Mouse (Mus musculus) forebrain, embryonic 13.5 days (tissue): ENCODE results near the gene Sco2. TPM values are rescaled to one million over a fixed set of nuclear protein-coding genes. Genes with fewer than 3 reads are reported as not detected.

Experiments used
- ATAC-seq: fragments of 200-750 bp; cut with Nextera tagmentation; 2 replicates; pipeline ENCODE4 v1.8.0; 2017
- H3K27ac ChIP-seq: fragments of 300-500 bp; sonication (generic); 2 replicates; pipeline ENCODE4 v1.5.1; 2015; ENCODE audit warnings: inconsistent platforms, mild to moderate bottlenecking, moderate library complexity
- H3K27me3 ChIP-seq: fragments of 300-500 bp; sonication (generic); 2 replicates; pipeline ENCODE4 v1.6.1; 2015; ENCODE audit warnings: mild to moderate bottlenecking, inconsistent platforms
- H3K36me3 ChIP-seq: fragments of 300-500 bp; sonication (generic); 2 replicates; pipeline ENCODE4 v1.6.1; 2015; ENCODE audit warnings: mild to moderate bottlenecking, inconsistent platforms; ENCODE audit not compliant: poor library complexity, severe bottlenecking
- H3K4me1 ChIP-seq: fragments of 300-500 bp; sonication (generic); 2 replicates; pipeline ENCODE4 v1.6.1; 2015; ENCODE audit warnings: inconsistent platforms
- H3K4me2 ChIP-seq: fragments of 300-500 bp; sonication (generic); 2 replicates; pipeline ENCODE4 v1.6.1; 2015; ENCODE audit warnings: inconsistent platforms, mild to moderate bottlenecking, moderate library complexity
- H3K4me3 ChIP-seq: fragments of 300-500 bp; sonication (generic); 2 replicates; pipeline ENCODE4 v1.5.1; 2015; ENCODE audit warnings: mild to moderate bottlenecking, inconsistent platforms
- H3K9ac ChIP-seq: fragments of 300-500 bp; sonication (generic); 2 replicates; pipeline ENCODE4 v1.6.1; 2015; ENCODE audit warnings: mild to moderate bottlenecking, inconsistent platforms
- H3K9me3 ChIP-seq: fragments of 300-500 bp; sonication (generic); replicated peaks from 2 replicates; pipeline ENCODE4 v1.6.1; 2016; ENCODE audit warnings: inconsistent platforms
- whole genome bisulfite sequencing: fragments of 180-500 bp; shearing (Covaris S2); methylation state at CpG from one replicate; pipeline ENCODE4 v1.1.7; 2015; 5-methylcytosine and 5-hydroxymethylcytosine counted together
- polyA plus RNA-seq: library from polyadenylated mRNA; unstranded; fragments of >200 nt; fragmentation: Nextera tagmentation; extraction: Ambion mirVana; gene quantifications from 2 replicates; pipeline ENCODE4 v1.2.1, GENCODE M21; 2015

Gene Sco2
- polyA plus RNA-seq, 1 experiment from 2014 or later, result 4.0 TPM

- Histone ChIP-seq H3K9me3 (no peaks in the 10 kb centered on the region), H3K36me3 (no peaks in the 10 kb centered on the region), H3K9ac (no peak within 1 kb of the TSS), H3K4me2 (no peak within 1 kb of the TSS), H3K27ac (no peak within 1 kb of the TSS), H3K4me1 (peaks cover under 1% of the 10 kb centered on the region), H3K27me3 (peaks cover 32% of the 10 kb centered on the region), H3K4me3 (no peak within 1 kb of the TSS)
- WGBS, result 94% methylated on average over 7 of the region's 7 CpGs
- no peak for ATAC-seq
Measured at GRCm38 (mm10) chr15:89384617-89385016, 11.0 kb upstream of the Sco2 start, which contains the start of gene Klhdc7b. Klhdc7b (plus strand) TSS chr15:89384917.

GRCm38 (mm10) chr15:89379429-89379828, 5.8 kb upstream of the Sco2 start:
- H3K4me2 ChIP-seq, result peak overlapping the region; percentile 65
- no peak overlapping the region for H3K9ac ChIP-seq
- H3K36me3 ChIP-seq, result no peaks in the 10 kb centered on the region
- peaks cover 16% of the 10 kb centered on the region for H3K4me1 ChIP-seq
- H3K27me3 ChIP-seq, result peaks cover 67% of the 10 kb centered on the region
- ATAC-seq, result no peak
- H3K9me3 ChIP-seq, result no peaks in the 10 kb centered on the region
- H3K4me3 ChIP-seq, result peak overlapping the region; percentile 38
- 9% methylated on average over 10 of the region's 10 CpGs for WGBS
- H3K27ac ChIP-seq, result no peak overlapping the region

- WGBS, result under 1% methylated on average over 33 of the region's 33 CpGs
- peak within 1 kb of the TSS; percentile 65 for H3K4me2 ChIP-seq
- H3K9ac ChIP-seq, result peak within 1 kb of the TSS; percentile 55
- no peak for ATAC-seq
- peaks cover 20% of the 10 kb centered on the region for H3K4me1 ChIP-seq
- peaks cover 64% of the 10 kb centered on the region for H3K27me3 ChIP-seq
- H3K9me3 ChIP-seq, result no peaks in the 10 kb centered on the region
- H3K27ac ChIP-seq, result no peak within 1 kb of the TSS
- no peaks in the 10 kb centered on the region for H3K36me3 ChIP-seq
- peak within 1 kb of the TSS; percentile 38 for H3K4me3 ChIP-seq
Measured at GRCm38 (mm10) chr15:89378831-89379401, 5.3 kb upstream of the Sco2 start, which contains the start of gene Odf3b. Odf3b (minus strand) TSS chr15:89379282.

GRCm38 (mm10) chr15:89377938-89378828, 4.5 kb upstream of the Sco2 start:
- ATAC-seq, result no peak
- H3K9me3 ChIP-seq, result no peaks in the 10 kb centered on the region
- H3K4me1 ChIP-seq, result peaks cover 22% of the 10 kb centered on the region
- H3K27ac ChIP-seq, result no peak overlapping the region
- 14% methylated on average over 43 of the region's 46 CpGs for WGBS
- peaks cover 64% of the 10 kb centered on the region for H3K27me3 ChIP-seq
- peak overlapping the region; percentile 55 for H3K9ac ChIP-seq
- H3K4me2 ChIP-seq, result peak overlapping the region; percentile 65
- H3K36me3 ChIP-seq, result no peaks in the 10 kb centered on the region
- peak overlapping the region; percentile 38 for H3K4me3 ChIP-seq

GRCm38 (mm10) chr15:89377362-89377761, 3.7 kb upstream of the Sco2 start:
- Histone ChIP-seq H3K4me2 (peak overlapping the region; percentile 14; the same call in 1 of the 2 replicates), H3K27ac (no peak overlapping the region), H3K4me1 (peaks cover 31% of the 10 kb centered on the region), H3K36me3 (peaks cover 5% of the 10 kb centered on the region), H3K27me3 (peaks cover 60% of the 10 kb centered on the region), H3K9me3 (no peaks in the 10 kb centered on the region), H3K4me3 (no peak overlapping the region), H3K9ac (no peak overlapping the region)
- no peak for ATAC-seq
- 8% methylated on average over 18 of the region's 18 CpGs for WGBS

- peaks cover 60% of the 10 kb centered on the region for H3K27me3 ChIP-seq
- H3K27ac ChIP-seq, result no peak within 1 kb of the TSS
- H3K36me3 ChIP-seq, result peaks cover 9% of the 10 kb centered on the region
- H3K4me2 ChIP-seq, result peak within 1 kb of the TSS; percentile 14; the same call in 1 of the 2 replicates
- 15% methylated on average over 16 of the region's 16 CpGs for WGBS
- H3K9me3 ChIP-seq, result no peaks in the 10 kb centered on the region
- no peak within 1 kb of the TSS for H3K4me3 ChIP-seq
- H3K9ac ChIP-seq, result no peak within 1 kb of the TSS
- peaks cover 31% of the 10 kb centered on the region for H3K4me1 ChIP-seq
- no peak for ATAC-seq
Measured at GRCm38 (mm10) chr15:89376957-89377356, 3.3 kb upstream of the Sco2 start, which contains the start of gene Tymp. Tymp (minus strand) TSS chr15:89377039.

- no peak overlapping the region for H3K27ac ChIP-seq
- H3K9me3 ChIP-seq, result no peaks in the 10 kb centered on the region
- peaks cover 55% of the 10 kb centered on the region for H3K27me3 ChIP-seq
- 85% methylated on average over 7 of the region's 7 CpGs for WGBS
- peaks cover 18% of the 10 kb centered on the region for H3K36me3 ChIP-seq
- ATAC-seq, result no peak
- H3K4me2 ChIP-seq, result no peak overlapping the region
- H3K4me3 ChIP-seq, result no peak overlapping the region
- H3K4me1 ChIP-seq, result peaks cover 31% of the 10 kb centered on the region
- H3K9ac ChIP-seq, result no peak overlapping the region
Measured at GRCm38 (mm10) chr15:89376040-89376439, 2.4 kb upstream of the Sco2 start.

GRCm38 (mm10) chr15:89374801-89375534, 1.3 kb upstream of the Sco2 start:
- Histone ChIP-seq H3K27me3 (peaks cover 46% of the 10 kb centered on the region), H3K9me3 (no peaks in the 10 kb centered on the region), H3K36me3 (peaks cover 29% of the 10 kb centered on the region), H3K27ac (no peak overlapping the region), H3K9ac (no peak overlapping the region), H3K4me3 (no peak overlapping the region), H3K4me1 (peaks cover 31% of the 10 kb centered on the region), H3K4me2 (no peak overlapping the region)
- 92% methylated on average over 17 of the region's 17 CpGs for WGBS
- no peak for ATAC-seq

GRCm38 (mm10) chr15:89374340-89374739, 694 bp upstream of the Sco2 start:
- peaks cover 40% of the 10 kb centered on the region for H3K27me3 ChIP-seq
- H3K4me3 ChIP-seq, result peak overlapping the region; percentile 70
- WGBS, result 52% methylated on average over 9 of the region's 9 CpGs
- H3K4me1 ChIP-seq, result peaks cover 28% of the 10 kb centered on the region
- H3K4me2 ChIP-seq, result peak overlapping the region; percentile 71
- ATAC-seq, result no peak
- H3K27ac ChIP-seq, result peak overlapping the region; percentile 93; the same call in 1 of the 2 replicates
- H3K36me3 ChIP-seq, result peaks cover 35% of the 10 kb centered on the region
- H3K9ac ChIP-seq, result peak overlapping the region; percentile 87
- no peaks in the 10 kb centered on the region for H3K9me3 ChIP-seq

- ATAC-seq, result peak; percentile 83
- peaks cover 28% of the 10 kb centered on the region for H3K27me3 ChIP-seq
- H3K9ac ChIP-seq, result peak overlapping the region; percentile 87
- H3K27ac ChIP-seq, result peak overlapping the region; percentile 93
- peak overlapping the region; percentile 70 for H3K4me3 ChIP-seq
- H3K4me2 ChIP-seq, result peak overlapping the region; percentile 71
- H3K4me1 ChIP-seq, result peaks cover 16% of the 10 kb centered on the region
- H3K36me3 ChIP-seq, result peaks cover 46% of the 10 kb centered on the region
- WGBS, result 3% methylated on average over 35 of the region's 35 CpGs
- no peaks in the 10 kb centered on the region for H3K9me3 ChIP-seq
Measured at GRCm38 (mm10) chr15:89373027-89373761, 452 bp downstream of the Sco2 start.

- Histone ChIP-seq H3K27ac (0 out of 2 replicates have a peak overlapping the region, but pooled peaks have one; percentile 93), H3K4me1 (peaks cover 16% of the 10 kb centered on the region), H3K36me3 (peaks cover 53% of the 10 kb centered on the region), H3K9ac (peak overlapping the region; percentile 87; the same call in 1 of the 2 replicates), H3K4me2 (peak overlapping the region; percentile 71), H3K27me3 (peaks cover 22% of the 10 kb centered on the region), H3K4me3 (peak overlapping the region; percentile 70), H3K9me3 (no peaks in the 10 kb centered on the region)
- 90% methylated on average over 7 of the region's 7 CpGs for WGBS
- ATAC-seq, result no peak
Measured at GRCm38 (mm10) chr15:89372536-89372935, 1.1 kb downstream of the Sco2 start.
